In the genomic region with DNA sequence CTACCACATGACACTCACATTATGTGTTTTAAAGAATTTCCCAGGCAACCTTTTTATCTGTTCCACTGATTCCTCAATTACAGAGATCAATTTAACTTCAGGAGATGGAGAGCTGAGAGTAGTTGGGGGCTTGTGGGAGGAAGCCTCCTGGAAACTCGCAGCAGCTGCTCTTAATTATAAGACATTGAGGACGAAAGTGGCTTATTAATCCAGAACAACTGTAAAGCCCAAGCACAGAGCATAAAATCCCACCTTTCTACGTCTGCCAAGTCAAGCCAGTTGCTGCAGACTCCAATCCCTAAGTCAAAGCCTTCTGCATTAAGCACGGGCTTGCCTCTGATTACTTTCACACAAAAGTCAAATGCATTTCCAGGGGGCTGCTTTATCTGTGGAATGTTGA, we compare ENCODE assay signal across 14 mouse cellular contexts.
"Had no signal": no experiment of that assay in that cellular context is flagged by ENCODE, and none has a peak within 500 bp of the region (broad histone marks: within the 10 kb centered on the region; RNA-seq: fewer than 3 reads in every experiment).

No protein-coding gene starts in this region.

- H3K27ac ChIP-seq: kidney, postnatal 0 days; limb, embryonic 12.5 days; liver, embryonic 13.5 days; stomach, embryonic 15.5 days had no signal

- H3K36me3 ChIP-seq: limb, embryonic 12.5 days; liver, embryonic 13.5 days; stomach, embryonic 15.5 days had no signal

- H3K9me3 ChIP-seq: limb, embryonic 12.5 days; liver, embryonic 13.5 days; stomach, embryonic 15.5 days had no signal

- H3K4me3 ChIP-seq: limb, embryonic 12.5 days; liver, embryonic 13.5 days; stomach, embryonic 15.5 days had no signal

- H3K27me3 ChIP-seq: limb, embryonic 12.5 days; liver, embryonic 13.5 days; stomach, embryonic 15.5 days had no signal

- DNase-seq: kidney, adult 2 months; kidney, postnatal 36 days; liver, embryonic 13.5 days; lung, adult 2 months; lung, postnatal 14 days; lung, postnatal 4 days; midbrain, embryonic 14.5 days; retina, postnatal 1 day; right cerebral cortex, postnatal 25 days; spleen, adult 18-20 months; thymus, postnatal 25 days had no signal

- H3K4me1 ChIP-seq: liver, embryonic 13.5 days; stomach, embryonic 15.5 days had no signal
